Mouse (Mus musculus): ENCODE data around the gene Cdh11. TPM values are rescaled to one million over a fixed set of nuclear protein-coding genes. Genes with fewer than 3 reads are reported as not detected.

The Cdh11 gene
- total RNA-seq, 1 experiment = 2.8 TPM

GRCm38 (mm10) chr8:102774594-102774993 is 10.8 kb downstream of the Cdh11 start:
- Histone ChIP-seq H3K4me3 (ENCODE audit: insufficient read depth in 1 of 2, low read depth in 1 of 2, low read length in 2 of 2, poor library complexity in 1 of 2, severe bottlenecking in 1 of 2) (no peak overlapping the region), H3K9ac (ENCODE audit: insufficient read depth, low read depth, low read length, poor library complexity, severe bottlenecking) (no peak overlapping the region), H3K27ac (ENCODE audit: insufficient read depth, low read depth, low read length, poor library complexity, severe bottlenecking) (no peak overlapping the region), H3K36me3 (ENCODE audit: control insufficient read depth, insufficient read depth, low read length, poor library complexity, severe bottlenecking) (no peaks in the 10 kb centered on the region), H3K4me1 (ENCODE audit: control insufficient read depth in 2 of 2, insufficient read depth in 2 of 2, low read length in 2 of 2, poor library complexity in 1 of 2) (no peaks in the 10 kb centered on the region), H3K9me3 (ENCODE audit: control insufficient read depth, insufficient read depth, low read depth, low read length) (no peaks in the 10 kb centered on the region)
- no peak for DNase-seq (ENCODE audit: low read depth, low spot score)
- in situ Hi-C loops (cut with MboI; ENCODE audit: low sequenced_read_pairs in 2 of 2, unreplicated experiment in 2 of 2) = no loop called here
- TF ChIP-seq ZNF384 (IDR thresholded peaks at IDR 0.05; ENCODE audit: low read depth, low read length) (no peak), MAFK (IDR thresholded peaks at IDR 0.05; ENCODE audit: insufficient read depth, low read depth, low read length) (no peak), CHD2 (IDR thresholded peaks at IDR 0.05; ENCODE audit: low read depth, low read length) (no peak), HCFC1 (IDR thresholded peaks at IDR 0.05; ENCODE audit: borderline replicate concordance, insufficient read depth, low read length) (no peak), ZC3H11A (IDR thresholded peaks at IDR 0.05; ENCODE audit: borderline replicate concordance, low read depth, low read length) (no peak)

- H3K4me3 ChIP-seq (ENCODE audit: insufficient read depth in 1 of 2, low read depth in 1 of 2, low read length in 2 of 2, poor library complexity in 1 of 2, severe bottlenecking in 1 of 2) = no peak overlapping the region
Measured at GRCm38 (mm10) chr8:102771456-102771855, 14.0 kb downstream of the Cdh11 start.

GRCm38 (mm10) chr8:102753839-102754238 is 31.6 kb downstream of the Cdh11 start:
- no peak for DNase-seq (ENCODE audit: low read depth, low spot score)
- TF ChIP-seq MAFK (IDR thresholded peaks at IDR 0.05; ENCODE audit: insufficient read depth, low read depth, low read length) = no peak
- no peak for TF ChIP-seq HCFC1 (IDR thresholded peaks at IDR 0.05; ENCODE audit: borderline replicate concordance, insufficient read depth, low read length)
- no peak for TF ChIP-seq CHD2 (IDR thresholded peaks at IDR 0.05; ENCODE audit: low read depth, low read length)
- no peak for TF ChIP-seq ZNF384 (IDR thresholded peaks at IDR 0.05; ENCODE audit: low read depth, low read length)
- no peaks in the 10 kb centered on the region for H3K4me1 ChIP-seq (ENCODE audit: control insufficient read depth in 2 of 2, insufficient read depth in 2 of 2, low read length in 2 of 2, poor library complexity in 1 of 2)
- no peaks in the 10 kb centered on the region for H3K36me3 ChIP-seq (ENCODE audit: control insufficient read depth, insufficient read depth, low read length, poor library complexity, severe bottlenecking)
- no peak overlapping the region for H3K4me3 ChIP-seq (ENCODE audit: insufficient read depth in 1 of 2, low read depth in 1 of 2, low read length in 2 of 2, poor library complexity in 1 of 2, severe bottlenecking in 1 of 2)
- no peak overlapping the region for H3K9ac ChIP-seq (ENCODE audit: insufficient read depth, low read depth, low read length, poor library complexity, severe bottlenecking)
- in situ Hi-C loops (cut with MboI; ENCODE audit: low sequenced_read_pairs in 2 of 2, unreplicated experiment in 2 of 2) = no loop called here
- H3K27ac ChIP-seq (ENCODE audit: insufficient read depth, low read depth, low read length, poor library complexity, severe bottlenecking) = no peak overlapping the region
- H3K9me3 ChIP-seq (ENCODE audit: control insufficient read depth, insufficient read depth, low read depth, low read length) = no peaks in the 10 kb centered on the region

More at GRCm38 (mm10) chr8:102771456-102771855, 14.0 kb downstream of the Cdh11 start:
- Histone ChIP-seq H3K9me3 (ENCODE audit: control insufficient read depth, insufficient read depth, low read depth, low read length) (no peaks in the 10 kb centered on the region), H3K4me1 (ENCODE audit: control insufficient read depth in 2 of 2, insufficient read depth in 2 of 2, low read length in 2 of 2, poor library complexity in 1 of 2) (no peaks in the 10 kb centered on the region), H3K36me3 (ENCODE audit: control insufficient read depth, insufficient read depth, low read length, poor library complexity, severe bottlenecking) (no peaks in the 10 kb centered on the region), H3K9ac (ENCODE audit: insufficient read depth, low read depth, low read length, poor library complexity, severe bottlenecking) (no peak overlapping the region), H3K27ac (ENCODE audit: insufficient read depth, low read depth, low read length, poor library complexity, severe bottlenecking) (no peak overlapping the region)
- in situ Hi-C loops (cut with MboI; ENCODE audit: low sequenced_read_pairs in 2 of 2, unreplicated experiment in 2 of 2) = no loop called here
- TF ChIP-seq ZC3H11A (IDR thresholded peaks at IDR 0.05; ENCODE audit: borderline replicate concordance, low read depth, low read length) = no peak
- no peak for TF ChIP-seq ZNF384 (IDR thresholded peaks at IDR 0.05; ENCODE audit: low read depth, low read length)
- TF ChIP-seq MAFK (IDR thresholded peaks at IDR 0.05; ENCODE audit: insufficient read depth, low read depth, low read length) = no peak
- no peak for TF ChIP-seq HCFC1 (IDR thresholded peaks at IDR 0.05; ENCODE audit: borderline replicate concordance, insufficient read depth, low read length)
- no peak for TF ChIP-seq CHD2 (IDR thresholded peaks at IDR 0.05; ENCODE audit: low read depth, low read length)
- DNase-seq (ENCODE audit: low read depth, low spot score) = no peak

- Histone ChIP-seq H3K4me1 (ENCODE audit: control insufficient read depth in 2 of 2, insufficient read depth in 2 of 2, low read length in 2 of 2, poor library complexity in 1 of 2) (no peaks in the 10 kb centered on the region), H3K9ac (ENCODE audit: insufficient read depth, low read depth, low read length, poor library complexity, severe bottlenecking) (no peak overlapping the region), H3K27ac (ENCODE audit: insufficient read depth, low read depth, low read length, poor library complexity, severe bottlenecking) (no peak overlapping the region), H3K9me3 (ENCODE audit: control insufficient read depth, insufficient read depth, low read depth, low read length) (no peaks in the 10 kb centered on the region), H3K36me3 (ENCODE audit: control insufficient read depth, insufficient read depth, low read length, poor library complexity, severe bottlenecking) (no peaks in the 10 kb centered on the region), H3K4me3 (ENCODE audit: insufficient read depth in 1 of 2, low read depth in 1 of 2, low read length in 2 of 2, poor library complexity in 1 of 2, severe bottlenecking in 1 of 2) (no peak overlapping the region)
- in situ Hi-C loops (cut with MboI; ENCODE audit: low sequenced_read_pairs in 2 of 2, unreplicated experiment in 2 of 2) = no loop called here
- TF ChIP-seq ZNF384 (IDR thresholded peaks at IDR 0.05; ENCODE audit: low read depth, low read length) (no peak), ZC3H11A (IDR thresholded peaks at IDR 0.05; ENCODE audit: borderline replicate concordance, low read depth, low read length) (no peak), MAFK (IDR thresholded peaks at IDR 0.05; ENCODE audit: insufficient read depth, low read depth, low read length) (no peak), HCFC1 (IDR thresholded peaks at IDR 0.05; ENCODE audit: borderline replicate concordance, insufficient read depth, low read length) (no peak), CHD2 (IDR thresholded peaks at IDR 0.05; ENCODE audit: low read depth, low read length) (no peak)
- no peak for DNase-seq (ENCODE audit: low read depth, low spot score)
Measured at GRCm38 (mm10) chr8:102742940-102743339, 42.5 kb downstream of the Cdh11 start.
